Mouse (Mus musculus) testis, postnatal 14 days (tissue): ENCODE results near the gene Gli2.
A peak's percentile ranks its signal among the peaks of the same experiment; 100 is the strongest.

Experiments used
- DNase-seq: peaks from one replicate; pipeline ENCODE4 v3.0.0; 2021; ENCODE audit warnings: low spot score

The Gli2 gene

GRCm38 (mm10) chr1:118898351-118898750 is 155.1 kb downstream of the Gli2 start:
- DNase-seq: no peak

DNA sequence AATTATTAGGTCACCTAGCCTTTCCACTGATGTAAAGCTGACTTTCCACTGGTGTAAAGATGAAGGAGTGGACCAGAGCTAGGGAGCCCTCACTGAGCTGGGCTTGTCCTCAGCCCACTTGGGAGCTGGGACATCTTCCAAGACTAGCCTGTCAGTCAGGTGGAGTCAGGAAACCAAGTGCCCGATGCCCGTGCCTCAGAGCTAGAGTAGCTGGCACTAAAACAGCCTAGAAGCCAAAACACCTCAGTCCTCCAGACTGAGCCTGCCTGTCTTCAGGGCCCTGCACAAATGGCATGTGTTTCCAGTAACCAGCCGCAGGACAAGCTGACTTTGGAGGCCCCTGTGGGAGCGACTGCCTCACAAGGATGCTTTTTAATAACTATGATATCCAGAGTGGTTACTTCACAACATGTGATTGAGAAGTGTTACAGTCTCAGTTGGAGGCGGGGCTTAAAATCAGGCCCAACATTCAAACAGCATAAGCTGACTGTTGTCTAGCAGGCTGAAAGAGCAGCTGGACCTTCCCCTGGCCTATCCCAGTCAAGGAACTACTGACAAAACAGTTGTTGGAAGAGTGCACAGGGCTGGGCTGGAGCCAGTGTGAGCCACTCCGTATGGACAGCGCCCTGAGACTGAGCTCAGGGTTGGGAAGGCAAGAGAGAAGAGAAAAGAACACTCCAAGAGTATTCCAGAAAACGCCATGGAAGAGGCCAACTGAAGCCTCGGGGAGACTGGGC is 158.2 kb downstream of the Gli2 start:
- peak; percentile 12 for DNase-seq

DNA sequence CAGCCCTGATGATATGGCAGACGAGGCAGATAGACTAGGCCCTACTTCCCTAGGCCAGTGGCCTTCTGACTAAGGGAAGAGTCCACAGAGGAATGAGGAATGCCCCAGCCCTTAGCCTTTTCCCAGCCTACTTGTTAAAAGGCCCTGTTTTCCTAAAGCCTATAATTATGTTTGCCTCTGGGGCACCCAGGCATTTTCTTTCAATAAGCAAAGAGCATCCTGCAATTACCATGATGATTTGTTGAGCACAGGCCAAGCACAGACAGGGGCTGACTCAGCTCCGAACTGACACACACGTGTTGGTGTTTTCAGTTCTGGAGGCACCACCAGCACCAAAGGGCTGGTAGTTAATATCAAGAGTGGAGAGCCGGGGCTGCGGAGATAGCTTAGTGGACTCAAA is 162.0 kb downstream of the Gli2 start:
- DNase-seq: no peak

DNA sequence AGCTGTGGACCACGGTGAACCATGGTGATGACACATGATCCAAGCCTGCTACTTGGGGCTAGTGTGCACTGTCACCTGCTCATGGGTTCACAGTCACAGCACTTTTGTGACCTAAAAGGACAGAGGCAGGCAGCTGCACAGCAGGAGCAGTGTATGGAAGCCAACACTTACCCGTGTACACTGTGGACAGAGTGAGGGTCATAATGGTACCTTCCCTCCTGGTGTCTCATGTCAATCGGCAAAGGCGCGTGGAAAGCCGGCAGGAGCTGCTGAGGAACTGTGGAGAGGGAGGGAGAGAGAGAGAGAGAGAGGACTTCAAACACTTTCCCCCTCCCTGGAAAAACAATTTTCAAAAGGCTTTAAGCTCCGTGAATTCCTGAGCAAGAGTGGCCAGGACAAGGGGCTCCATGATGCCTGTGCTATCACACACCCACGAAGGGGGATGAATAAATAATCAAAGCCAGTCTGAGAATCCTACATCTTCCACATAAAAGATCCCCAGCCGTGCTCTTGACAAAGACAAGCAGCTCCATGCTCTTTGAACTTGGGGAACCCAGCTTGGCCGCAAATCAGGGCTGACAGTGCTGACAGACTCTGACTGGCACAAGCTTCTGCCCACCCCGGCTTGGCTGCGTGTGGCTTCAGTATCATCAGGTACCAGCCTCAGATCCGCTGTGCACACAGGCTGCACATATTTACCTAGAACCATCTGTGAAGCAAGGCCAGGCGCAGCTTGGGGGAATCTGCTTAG is 163.1 kb downstream of the Gli2 start:
- DNase-seq: no peak

GRCm38 (mm10) chr1:118880781-118881247 is 172.6 kb downstream of the Gli2 start:
- no peak for DNase-seq

DNA sequence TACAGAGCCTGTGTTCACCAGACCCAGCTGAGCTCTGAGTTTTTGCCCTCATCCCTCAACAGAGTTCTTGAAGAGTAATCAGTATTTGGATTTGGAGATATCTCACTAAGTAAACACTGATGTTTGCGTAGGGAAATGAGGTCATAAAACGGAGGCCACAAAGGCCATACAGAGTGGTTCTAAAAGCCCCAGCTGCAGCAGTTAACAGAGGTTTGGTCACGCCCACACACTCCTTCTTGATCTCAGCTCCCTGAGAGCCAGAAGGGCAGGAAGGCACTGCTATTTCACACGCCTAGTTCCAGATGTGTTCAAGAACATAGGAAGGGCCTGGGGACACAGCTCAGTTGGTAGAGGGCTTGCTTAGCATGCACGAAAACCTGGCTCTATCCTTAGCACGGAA is 175.1 kb downstream of the Gli2 start:
- no peak for DNase-seq

DNA sequence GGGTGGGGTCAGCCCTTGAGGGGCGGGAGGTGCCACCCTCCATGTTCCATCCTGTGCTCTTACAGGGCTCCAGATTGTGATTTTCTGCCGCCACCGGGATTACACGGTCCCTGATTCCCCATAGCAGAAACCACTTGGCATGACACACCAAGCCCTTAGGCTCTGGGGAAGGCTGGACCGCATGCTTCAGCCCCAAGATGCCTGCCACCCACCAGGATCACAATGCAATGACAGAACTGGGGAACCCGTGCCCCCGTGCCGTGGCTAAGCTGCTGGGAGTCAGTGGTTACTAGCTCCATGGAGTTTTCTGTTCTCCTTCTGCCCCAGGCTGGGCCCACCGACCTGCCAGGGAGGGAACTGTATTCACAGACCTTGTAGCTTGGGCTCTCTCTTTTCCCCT is 178.2 kb downstream of the Gli2 start:
- no peak for DNase-seq

DNA sequence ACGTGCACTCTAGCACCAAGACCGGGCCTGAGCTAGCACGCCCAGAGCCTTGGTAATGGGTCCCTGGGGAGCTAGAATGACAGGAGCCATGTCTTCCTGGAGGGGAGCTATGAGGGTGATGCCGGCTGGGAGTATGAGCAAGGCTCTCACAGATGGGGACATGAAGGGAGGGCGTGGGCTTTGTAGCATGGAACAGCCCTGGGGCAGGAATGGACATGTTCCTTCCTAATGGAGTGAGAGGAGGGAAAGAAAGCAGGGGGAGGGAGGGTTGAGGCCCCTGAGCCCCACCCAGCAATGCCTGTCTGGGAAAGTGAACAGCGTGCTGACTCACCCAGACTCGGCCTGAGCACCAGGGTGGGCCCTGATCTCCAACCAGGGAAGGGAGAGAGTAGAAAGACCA is 179.9 kb downstream of the Gli2 start:
- no peak for DNase-seq

DNA sequence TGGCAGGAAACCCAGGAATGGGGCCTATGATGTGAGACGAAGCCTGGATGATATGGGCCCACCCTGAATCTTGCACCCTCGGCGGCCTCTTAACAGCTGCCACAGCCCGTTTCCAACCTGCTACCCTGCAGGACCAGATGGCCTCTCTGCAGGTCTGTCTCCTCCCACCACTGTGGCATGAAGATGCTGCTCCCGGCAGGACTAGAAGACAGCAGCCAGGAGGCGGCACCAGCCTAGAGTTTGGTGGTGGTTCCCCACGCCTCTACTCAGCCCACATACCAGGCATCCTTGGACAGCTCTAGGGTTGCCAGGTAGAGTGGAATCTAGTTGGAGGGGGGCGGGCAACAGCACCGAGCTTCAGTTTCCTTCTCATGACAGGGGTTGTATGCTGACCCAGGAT is 188.7 kb downstream of the Gli2 start:
- no peak for DNase-seq

DNA sequence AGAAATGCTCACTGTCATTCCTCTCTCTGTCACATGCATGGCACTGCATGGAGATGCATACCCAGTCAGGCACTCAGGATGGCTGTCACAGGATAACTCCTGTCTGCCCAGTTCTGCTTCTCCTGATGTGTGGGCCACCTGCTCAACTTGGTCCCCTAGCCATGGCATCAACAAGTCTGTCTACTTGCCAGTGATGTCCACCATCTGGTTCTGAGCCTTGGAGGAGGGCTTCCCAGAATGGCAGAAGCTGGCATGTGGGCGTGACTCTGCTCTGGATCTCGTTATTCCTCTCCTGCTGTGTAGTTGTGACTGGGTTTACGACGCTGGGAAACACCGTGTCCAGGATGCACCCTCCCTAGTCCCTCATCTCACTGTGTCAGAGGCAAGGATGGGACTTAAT is 189.4 kb downstream of the Gli2 start:
- no peak for DNase-seq

DNA sequence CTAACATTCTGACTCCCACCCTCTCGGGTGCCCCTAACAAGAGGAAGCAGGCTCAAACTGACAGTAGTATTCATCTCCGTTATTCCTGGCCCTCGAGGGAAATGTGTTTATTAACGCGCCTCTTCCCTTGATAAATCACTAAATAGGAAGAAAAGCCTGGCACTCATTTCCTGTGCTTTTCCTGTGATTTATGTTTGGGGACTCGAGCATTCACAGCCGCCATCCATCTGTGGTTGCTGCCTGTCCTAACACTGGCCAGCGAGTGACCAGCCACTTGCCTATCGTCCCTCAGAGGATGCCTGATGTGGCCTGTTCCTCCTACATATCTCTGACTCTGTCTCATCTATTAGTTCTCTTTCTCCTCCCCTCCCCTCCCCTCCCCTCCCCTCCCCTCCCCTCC is 195.3 kb downstream of the Gli2 start:
- DNase-seq: no peak

- no peak for DNase-seq
Observed at GRCm38 (mm10) chr1:118830658-118831057, 222.8 kb downstream of the Gli2 start.

- no peak for DNase-seq
Observed at GRCm38 (mm10) chr1:118826614-118827013, 226.8 kb downstream of the Gli2 start.

DNA sequence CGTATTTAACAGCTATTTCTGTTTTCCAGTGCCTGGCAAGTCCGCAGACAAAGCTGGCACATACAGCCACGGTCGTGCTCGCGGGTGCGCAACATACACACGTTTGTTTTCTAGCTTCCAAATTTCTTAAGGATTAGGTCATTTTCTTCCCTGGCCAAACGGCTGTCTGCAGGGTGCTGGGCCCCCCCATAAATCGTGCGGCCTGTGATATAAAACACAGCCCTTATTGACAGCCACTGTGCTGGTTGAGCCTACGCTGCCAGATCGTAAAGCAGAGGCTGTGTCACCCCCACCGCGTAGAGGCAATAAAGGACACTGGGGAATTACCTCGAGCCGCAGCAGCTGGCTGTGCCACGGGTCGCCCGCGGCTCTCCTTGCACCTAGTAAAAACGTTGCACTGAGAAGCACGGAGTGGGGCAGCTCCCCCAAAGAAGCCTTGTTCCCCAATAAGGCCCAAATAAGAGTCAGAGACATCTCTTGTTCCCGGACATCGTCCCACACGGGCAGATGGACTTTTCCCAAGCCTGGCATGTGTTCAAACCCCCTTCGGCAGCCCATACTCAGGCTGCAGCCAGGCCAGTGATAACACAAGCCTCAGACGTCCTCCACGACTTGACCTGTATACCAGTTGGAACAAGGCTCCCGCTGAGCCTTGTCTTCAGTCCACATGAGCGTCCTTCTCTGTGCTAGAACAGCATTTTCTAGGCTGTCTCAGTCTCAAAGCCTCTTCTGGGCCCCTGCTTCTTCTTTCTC is 227.8 kb downstream of the Gli2 start:
- DNase-seq: no peak

GRCm38 (mm10) chr1:118825035-118825434 is 228.4 kb downstream of the Gli2 start:
- no peak for DNase-seq

- DNase-seq: no peak
Observed at GRCm38 (mm10) chr1:118822258-118822657, 231.2 kb downstream of the Gli2 start.

GRCm38 (mm10) chr1:118815015-118815414 is 238.4 kb downstream of the Gli2 start:
- no peak for DNase-seq

- DNase-seq: no peak
Observed at GRCm38 (mm10) chr1:118810336-118810735, 243.1 kb downstream of the Gli2 start.

DNA sequence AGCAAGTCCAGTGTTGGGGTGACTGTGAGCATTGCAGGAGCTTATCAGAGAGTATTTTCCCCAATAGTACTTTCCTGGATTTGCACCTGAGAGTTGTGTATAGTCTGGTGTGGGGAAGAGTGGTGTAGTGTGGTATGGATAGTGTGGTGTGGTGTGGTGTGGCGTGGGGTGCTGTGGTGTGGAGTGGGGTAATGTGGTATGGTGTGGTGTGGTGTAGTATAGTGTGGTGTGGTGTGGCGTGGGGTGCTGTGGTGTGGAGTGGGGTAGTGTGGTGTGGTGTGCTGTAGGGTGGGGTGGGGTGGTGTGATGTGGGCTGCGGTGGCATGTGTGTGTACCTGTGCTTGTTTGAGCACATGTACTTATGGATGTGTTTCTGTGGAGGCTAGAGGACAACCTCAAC is 246.7 kb downstream of the Gli2 start:
- DNase-seq: no peak

GRCm38 (mm10) chr1:118802166-118802565 is 251.3 kb downstream of the Gli2 start:
- DNase-seq: no peak

- DNase-seq: no peak
Observed at GRCm38 (mm10) chr1:118799322-118800116, 253.9 kb downstream of the Gli2 start.
